Mouse (Mus musculus): ENCODE results near the gene Ccdc65. TPM values are rescaled to one million over a fixed set of nuclear protein-coding genes. Genes with fewer than 3 reads are reported as not detected.

Ccdc65 gene
- 10 to 100 TPM in 3 of 4 experiments, 1 to 10 TPM in 1; 8.6 to 12.7 (median 11.6) TPM for total RNA-seq (2022)

DNA sequence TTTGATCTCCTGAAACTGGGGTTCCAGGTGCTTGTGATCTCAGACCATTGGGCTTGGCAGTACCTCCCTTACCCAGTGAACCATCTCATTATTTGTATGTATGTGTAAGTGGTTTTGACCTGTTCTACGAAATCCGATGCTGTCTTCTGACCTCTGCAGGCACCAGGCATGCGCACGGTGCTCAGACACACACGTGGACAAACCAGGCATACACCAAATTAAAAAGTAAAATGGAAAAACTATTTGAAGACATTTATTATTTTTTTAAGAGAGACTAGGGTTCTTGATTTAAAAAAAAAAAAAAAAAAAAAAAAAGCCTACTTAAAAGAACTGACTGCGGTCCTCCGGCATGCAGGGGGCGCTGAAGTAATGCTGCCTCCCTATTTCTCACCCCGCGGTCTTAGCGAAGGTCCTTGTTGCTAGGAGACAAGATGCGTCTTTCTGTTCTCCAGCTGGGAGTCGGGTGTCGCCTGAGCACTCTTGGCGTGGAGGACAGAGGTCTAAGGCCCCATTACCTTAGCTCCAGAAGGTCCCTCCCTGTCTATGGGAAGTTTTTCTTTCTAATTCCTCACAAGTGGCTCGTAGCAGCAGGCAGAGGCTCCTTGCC is at the start of gene Ccdc65:
Ccdc65 (plus strand) TSS at position 442 of the 607 bp plus-strand sequence.
- peak; percentile 81 to 88 for DNase-seq (ENCODE audit: low spot score in 2 of 2)

DNA sequence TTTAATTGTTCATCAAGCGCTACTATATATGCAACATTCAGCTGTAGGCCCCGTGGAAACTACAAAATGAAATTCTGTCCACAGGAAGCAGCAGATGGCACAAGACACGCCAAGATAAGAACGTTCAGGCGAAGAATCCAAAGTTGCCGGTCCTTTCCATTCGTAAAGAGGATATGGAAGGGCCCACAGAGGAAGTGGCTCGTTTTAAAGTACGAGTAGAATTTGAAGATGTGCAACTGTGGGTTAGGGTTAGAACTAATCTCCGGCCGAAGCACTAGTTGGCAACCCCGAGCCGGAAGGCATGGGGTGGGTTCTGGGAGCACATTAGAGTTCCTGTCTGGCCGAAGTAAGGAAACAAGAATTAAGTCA is 45.8 kb upstream of the Ccdc65 start:
- DNase-seq (ENCODE audit: low spot score in 2 of 2): no peak

DNA sequence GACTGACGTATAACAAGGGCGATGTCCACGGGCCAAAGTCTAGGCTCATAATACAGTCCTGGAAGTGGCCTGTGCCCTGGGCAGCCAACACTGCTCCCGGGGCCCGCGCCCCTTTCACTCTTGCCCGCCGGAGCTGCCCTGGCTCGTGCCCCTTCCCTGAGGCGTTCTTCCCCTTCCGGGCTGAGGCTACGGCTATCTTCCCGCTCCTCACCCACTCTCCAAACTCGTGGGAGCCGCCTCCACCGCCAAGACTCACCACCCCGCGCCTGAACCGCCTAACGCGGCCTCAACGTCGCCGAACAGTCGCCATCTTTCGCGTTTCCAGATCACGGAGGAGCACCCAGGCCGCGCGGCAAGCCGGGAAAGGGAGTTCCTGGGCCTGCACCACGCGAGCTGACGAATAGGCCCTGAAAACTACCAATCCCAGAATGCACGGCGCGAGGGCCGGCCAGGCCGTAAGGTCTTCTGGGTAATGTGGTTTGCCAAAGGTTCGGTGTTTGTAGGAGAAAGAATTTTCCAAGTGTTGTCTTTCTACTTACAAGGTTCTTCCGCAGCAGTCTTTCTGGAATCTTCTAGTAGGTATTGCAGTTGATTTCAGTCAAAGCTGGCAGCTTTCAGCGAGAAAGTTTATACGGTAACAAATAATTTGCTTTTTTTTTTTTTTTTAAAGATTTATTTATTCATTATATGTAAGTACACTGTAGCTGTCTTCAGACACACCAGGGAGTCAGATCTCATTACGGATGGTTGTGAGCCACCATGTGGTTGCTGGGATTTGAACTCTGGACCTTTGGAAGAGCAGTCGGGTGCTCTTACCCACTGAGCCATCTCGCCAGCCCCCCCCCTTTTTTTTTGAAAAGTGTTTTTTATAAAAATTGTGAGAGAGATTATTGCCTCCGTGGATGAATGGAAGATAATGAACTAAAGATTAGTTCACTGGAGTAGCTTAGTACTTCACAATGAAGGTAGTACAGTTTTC is 45.2 kb upstream of the Ccdc65 start, which contains the start of gene Ddx23:
Ddx23 (minus strand) TSS at position 328 of the 979 bp plus-strand sequence.
- peak; percentile 90 to 96 for DNase-seq (ENCODE audit: low spot score in 2 of 2)

DNA sequence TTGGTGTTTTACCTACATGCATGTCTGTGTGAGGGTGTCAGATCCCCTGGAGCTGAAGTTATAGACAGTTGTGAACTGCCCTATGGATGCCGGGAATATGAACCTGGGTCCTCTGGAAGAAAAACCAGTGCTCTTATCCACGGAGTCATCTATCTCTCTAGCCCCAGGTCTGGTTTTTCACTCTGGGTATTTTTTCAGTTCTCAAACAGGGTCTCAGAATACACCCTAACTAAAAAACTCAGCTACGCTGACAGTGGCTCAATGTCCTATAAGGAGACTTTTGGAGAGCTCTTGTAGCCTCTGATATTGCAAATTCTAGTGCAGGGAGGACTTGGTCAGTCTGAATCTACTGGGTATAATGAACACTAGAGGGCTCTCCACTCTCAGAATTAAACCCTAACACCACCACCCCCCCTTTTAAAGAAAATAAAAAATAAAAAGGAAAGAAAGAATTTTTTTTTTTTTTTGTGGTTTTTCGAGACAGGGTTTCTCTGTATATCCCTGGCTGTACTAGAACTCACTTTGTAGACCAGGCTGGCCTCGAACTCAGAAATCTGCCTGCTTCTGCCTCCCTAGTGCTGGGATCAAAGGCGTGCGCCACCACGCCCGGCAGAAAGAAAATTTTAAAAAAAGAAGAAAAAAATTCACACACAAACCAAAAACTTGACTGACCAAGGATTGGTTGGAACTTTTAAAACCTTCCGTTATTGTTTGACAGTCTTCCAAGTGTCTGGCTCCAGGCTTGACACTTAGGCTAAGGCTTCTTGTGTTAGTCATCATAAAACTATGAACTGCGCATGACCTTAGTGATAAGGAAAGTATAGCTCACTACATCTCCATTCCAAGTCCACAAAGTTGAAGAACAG is 43.7 kb upstream of the Ccdc65 start:
- DNase-seq (ENCODE audit: low spot score in 2 of 2): no peak

DNA sequence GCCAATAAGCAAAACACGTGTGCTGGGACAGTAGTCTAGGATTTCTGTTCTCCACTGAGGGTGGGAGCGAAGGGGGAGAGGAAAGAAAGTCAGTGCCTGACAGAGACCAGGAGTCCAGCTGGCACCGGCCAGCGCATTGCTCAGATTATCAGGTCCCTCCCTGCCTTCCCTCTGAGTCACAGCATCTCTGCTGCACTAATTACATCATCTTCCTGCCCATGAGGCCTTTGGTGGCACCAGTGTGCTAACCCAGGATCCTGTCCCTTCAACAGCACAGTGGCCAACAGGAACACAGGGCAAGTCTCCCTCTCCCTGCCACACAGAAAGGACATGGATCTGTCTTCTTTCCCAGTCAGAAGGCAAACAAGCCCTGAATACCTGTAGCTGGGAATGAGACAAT is 35.4 kb upstream of the Ccdc65 start:
- no peak for DNase-seq (ENCODE audit: low spot score in 2 of 2)

- DNase-seq (ENCODE audit: low spot score in 2 of 2): no peak
Measured at GRCm38 (mm10) chr15:98673732-98674131, 34.3 kb upstream of the Ccdc65 start.

GRCm38 (mm10) chr15:98674284-98674993 is 33.6 kb upstream of the Ccdc65 start:
- no peak for DNase-seq (ENCODE audit: low spot score in 2 of 2)

DNA sequence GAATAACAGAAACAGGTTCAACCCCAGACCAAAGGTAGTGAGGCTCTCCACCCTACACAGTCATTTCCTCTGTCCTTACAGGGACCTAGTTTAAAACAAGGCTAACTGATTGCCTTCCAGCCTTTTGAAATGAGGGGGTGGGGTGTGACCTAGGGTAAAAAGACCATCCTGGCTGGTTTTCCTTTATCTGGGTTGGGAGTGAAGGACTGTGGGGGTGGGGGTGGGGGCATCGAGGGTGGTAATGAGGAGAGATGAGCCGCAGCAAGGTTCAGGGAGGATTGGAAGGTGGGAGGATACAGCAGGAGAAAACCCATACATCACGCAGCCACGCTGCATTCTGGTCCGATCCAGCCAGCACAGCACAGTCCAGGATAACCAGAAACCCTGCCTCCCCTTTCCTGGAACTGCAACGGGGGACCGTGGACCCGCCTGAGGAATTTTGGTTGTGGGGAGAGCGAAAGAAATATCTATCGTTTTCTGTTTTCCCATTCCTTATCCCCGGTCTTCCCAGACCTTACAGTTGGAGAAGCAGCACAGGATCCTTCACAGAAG is 32.9 kb upstream of the Ccdc65 start:
- no peak for DNase-seq (ENCODE audit: low spot score in 2 of 2)

DNA sequence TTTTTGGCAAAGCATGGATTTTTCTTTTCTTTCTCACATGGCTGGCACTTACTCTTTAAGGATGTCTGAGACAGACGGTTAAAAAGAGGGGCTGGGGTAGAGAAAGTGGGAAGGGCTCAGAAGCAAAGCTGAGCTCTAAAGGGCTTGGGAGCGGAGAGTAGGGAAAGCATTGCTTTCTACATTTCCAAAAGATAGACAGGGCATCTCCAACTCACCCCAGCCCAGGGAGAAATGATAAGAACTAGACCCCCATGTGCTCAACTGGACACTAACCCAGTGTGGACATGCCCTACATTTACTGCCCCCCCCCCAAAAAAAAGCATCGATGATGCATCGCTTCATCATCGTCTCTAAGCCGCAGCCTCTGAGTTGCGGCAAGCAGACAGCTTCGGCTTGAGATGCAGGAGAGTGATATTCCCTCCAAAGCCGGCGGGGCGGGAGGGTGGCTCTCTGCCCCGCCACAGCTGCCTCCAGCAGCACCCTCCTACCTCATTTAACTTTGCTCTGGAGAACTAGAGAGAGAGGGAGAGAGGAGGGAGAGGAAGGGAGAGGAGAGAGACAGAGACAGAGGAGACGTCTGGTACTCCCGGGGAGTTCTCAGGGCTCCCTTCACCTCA is 32.3 kb upstream of the Ccdc65 start:
- DNase-seq (ENCODE audit: low spot score in 2 of 2): no peak

DNA sequence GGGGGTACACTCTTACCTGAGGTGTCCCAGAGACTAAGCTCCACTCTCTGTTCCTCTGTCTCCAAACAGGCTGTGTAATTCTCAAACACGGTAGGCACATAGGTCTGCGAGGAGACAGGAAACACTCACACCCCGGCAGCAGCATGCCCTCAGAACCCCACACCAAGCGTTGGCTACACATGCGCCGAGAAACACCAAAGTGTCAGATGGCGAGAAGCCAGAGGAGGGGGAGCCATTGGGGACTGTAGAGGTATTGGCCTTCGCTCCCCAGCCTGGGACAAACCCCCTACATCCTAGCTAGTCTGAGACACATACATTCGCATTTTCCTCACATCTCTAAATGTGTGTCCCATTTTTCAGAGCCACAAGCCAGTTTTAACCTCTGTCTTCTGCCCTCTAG is 31.5 kb upstream of the Ccdc65 start:
- no peak for DNase-seq (ENCODE audit: low spot score in 2 of 2)

DNA sequence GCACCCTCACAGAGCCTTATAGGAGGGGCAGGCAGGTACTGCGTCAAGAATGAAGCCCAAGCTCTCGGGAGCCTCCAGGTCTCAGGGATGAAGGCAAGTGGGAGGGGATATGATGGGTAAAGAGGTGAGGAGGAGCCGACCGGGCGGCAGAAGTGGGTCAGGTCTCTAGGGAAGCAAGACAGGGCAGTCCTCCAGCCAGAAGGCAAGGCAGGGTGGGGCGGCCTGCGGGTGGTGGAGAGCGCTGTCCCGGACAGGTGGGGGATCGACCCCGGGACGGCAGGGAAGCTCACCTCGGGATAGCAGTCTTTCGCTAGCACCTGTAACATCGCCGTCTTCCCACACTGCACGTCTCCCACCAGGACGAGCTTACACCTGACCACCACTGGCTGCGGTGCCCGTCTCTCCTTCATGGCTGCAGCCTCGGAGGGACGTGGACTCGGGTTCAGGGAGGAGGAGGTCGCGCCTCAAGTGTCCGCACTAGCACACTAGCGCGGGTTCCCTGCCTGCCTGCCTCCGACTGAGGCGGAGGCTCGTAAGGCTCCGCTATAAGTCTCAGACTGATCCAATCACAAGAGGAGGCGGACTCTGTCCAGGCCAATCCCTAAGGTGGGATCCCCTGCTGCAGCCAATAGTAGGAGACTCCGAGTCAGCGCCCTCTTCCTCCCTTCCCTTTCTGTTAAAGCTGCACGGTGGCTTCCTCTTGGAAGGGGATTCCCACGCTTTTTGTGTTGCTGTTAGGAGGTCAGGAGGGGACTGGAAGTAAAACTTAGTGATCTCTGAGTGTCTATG is 30.9 kb upstream of the Ccdc65 start, which contains the start of gene Rnd1:
Rnd1 (minus strand) TSS at position 522 of the 789 bp plus-strand sequence.
- DNase-seq (ENCODE audit: low spot score in 2 of 2): peak; percentile 88 to 90

GRCm38 (mm10) chr15:98677977-98678376 is 30.0 kb upstream of the Ccdc65 start:
- DNase-seq (ENCODE audit: low spot score in 2 of 2): no peak

DNA sequence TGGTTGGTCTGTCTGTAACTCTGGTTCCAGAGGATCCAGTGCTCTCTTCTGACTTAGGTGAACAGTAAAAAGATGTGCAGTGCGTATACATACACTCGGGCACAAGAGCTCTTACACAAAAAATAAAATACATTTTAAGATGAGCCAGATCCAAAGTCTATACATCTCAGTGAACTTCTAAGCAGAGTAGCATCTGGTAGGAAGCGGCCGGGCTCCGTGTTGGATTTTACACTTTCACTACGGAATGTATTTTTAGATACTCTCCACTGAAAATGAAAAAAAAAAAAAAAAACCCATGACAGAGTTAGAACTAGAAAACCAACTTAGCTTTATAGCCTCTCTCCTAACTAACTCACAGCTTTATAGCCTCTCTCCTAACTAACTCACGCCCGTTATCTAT is 27.3 kb upstream of the Ccdc65 start:
- no peak for DNase-seq (ENCODE audit: low spot score in 2 of 2)

- DNase-seq (ENCODE audit: low spot score in 2 of 2): no peak
Measured at GRCm38 (mm10) chr15:98681633-98682032, 26.4 kb upstream of the Ccdc65 start.

GRCm38 (mm10) chr15:98683177-98683576 is 24.8 kb upstream of the Ccdc65 start:
- DNase-seq (ENCODE audit: low spot score in 2 of 2): no peak

DNA sequence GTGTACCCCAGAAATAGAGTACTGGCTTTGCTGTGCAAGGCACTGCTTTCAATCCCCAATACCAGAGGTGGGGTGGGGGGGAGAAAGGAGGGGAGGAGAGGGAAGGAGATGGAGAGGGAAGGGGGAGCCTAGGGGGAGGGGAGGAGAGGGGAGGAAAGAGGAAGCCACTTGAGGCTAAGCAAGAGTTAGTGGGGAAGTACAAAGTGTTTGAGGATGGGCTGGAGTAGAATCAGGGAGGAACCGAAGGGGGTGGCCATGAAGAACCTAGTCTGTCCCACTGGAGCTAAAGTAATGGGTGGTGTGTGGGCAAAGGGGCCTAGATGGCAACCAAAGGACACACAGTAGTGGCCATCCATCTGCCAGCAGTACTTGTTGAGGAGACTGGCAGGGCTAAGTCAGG is 24.3 kb upstream of the Ccdc65 start:
- no peak for DNase-seq (ENCODE audit: low spot score in 2 of 2)

- no peak for DNase-seq (ENCODE audit: low spot score in 2 of 2)
Measured at GRCm38 (mm10) chr15:98685926-98686325, 22.1 kb upstream of the Ccdc65 start.

GRCm38 (mm10) chr15:98689682-98690081 is 18.3 kb upstream of the Ccdc65 start:
- DNase-seq (ENCODE audit: low spot score in 2 of 2): no peak

GRCm38 (mm10) chr15:98691486-98692147 is 16.4 kb upstream of the Ccdc65 start:
- no peak for DNase-seq (ENCODE audit: low spot score in 2 of 2)
